Mouse (Mus musculus) liver, embryonic 15.5 days (tissue): ENCODE measurements at regions not wholly inside any gene's neighbourhood (a gene's known extent, or its start where the extent isn't known, plus 50 kb on each side); places are given as distances from the start of the nearest gene placed in this dataset.
A peak's percentile ranks its signal among the peaks of the same experiment; 100 is the strongest.

Experiments
- ATAC-seq: fragments of 200-750 bp; cut with Nextera tagmentation; 2 replicates; pipeline ENCODE4 v1.8.0; 2017; ENCODE audit warnings: moderate number of reproducible peaks, mild to moderate bottlenecking, moderate library complexity; ENCODE audit not compliant: insufficient read depth
- H3K27ac ChIP-seq: fragments of 300-500 bp; sonication (generic); replicated peaks from 2 replicates; pipeline ENCODE4 v1.5.1; 2015; ENCODE audit warnings: mild to moderate bottlenecking, inconsistent platforms
- H3K27me3 ChIP-seq: fragments of 300-500 bp; sonication (generic); 2 replicates; pipeline ENCODE4 v1.6.1; 2015; ENCODE audit warnings: mild to moderate bottlenecking, inconsistent platforms
- H3K36me3 ChIP-seq: fragments of 300-500 bp; sonication (generic); replicated peaks from 2 replicates; pipeline ENCODE4 v1.6.1; 2015; ENCODE audit warnings: moderate library complexity, mild to moderate bottlenecking, inconsistent platforms
- H3K4me1 ChIP-seq: fragments of 300-500 bp; sonication (generic); replicated peaks from 2 replicates; pipeline ENCODE4 v1.6.1; 2015; ENCODE audit warnings: inconsistent platforms
- H3K4me2 ChIP-seq: fragments of 300-500 bp; sonication (generic); 2 replicates; pipeline ENCODE4 v1.6.1; 2015; ENCODE audit warnings: moderate library complexity, mild to moderate bottlenecking, inconsistent platforms
- H3K4me3 ChIP-seq: fragments of 300-500 bp; sonication (generic); replicated peaks from 2 replicates; pipeline ENCODE4 v1.5.1; 2015; ENCODE audit warnings: mild to moderate bottlenecking, inconsistent platforms
- H3K9ac ChIP-seq: fragments of 300-500 bp; sonication (generic); 2 replicates; pipeline ENCODE4 v1.6.1; 2015; ENCODE audit warnings: moderate library complexity, mild to moderate bottlenecking, inconsistent platforms
- H3K9me3 ChIP-seq: fragments of 300-500 bp; sonication (generic); replicated peaks from 2 replicates; pipeline ENCODE4 v1.6.1; 2016; ENCODE audit warnings: inconsistent platforms
- WGBS: fragments of 180-500 bp; shearing (Covaris S2); methylation state at CpG from one replicate; pipeline ENCODE4 v1.1.7; 2015; ENCODE audit warnings: mixed read lengths; ENCODE audit not compliant: insufficient replicate concordance; 5-methylcytosine and 5-hydroxymethylcytosine counted together

- no peak overlapping the region for H3K4me2 ChIP-seq
- no peaks in the 10 kb centered on the region for H3K9me3 ChIP-seq
- H3K9ac ChIP-seq: no peak overlapping the region
- ATAC-seq: no peak
- H3K27ac ChIP-seq: no peak overlapping the region
- H3K27me3 ChIP-seq: no peaks in the 10 kb centered on the region
- 51% methylated on average over 5 of the region's 5 CpGs for WGBS
- H3K4me3 ChIP-seq: no peak overlapping the region
- no peaks in the 10 kb centered on the region for H3K36me3 ChIP-seq
- H3K4me1 ChIP-seq: no peaks in the 10 kb centered on the region
Measured at GRCm38 (mm10) chrX:11568262-11568661, 240.6 kb downstream of the H2al1j start.

- Histone ChIP-seq H3K9ac (no peak overlapping the region), H3K4me3 (no peak overlapping the region), H3K9me3 (no peaks in the 10 kb centered on the region), H3K4me2 (no peak overlapping the region), H3K36me3 (no peaks in the 10 kb centered on the region), H3K27me3 (no peaks in the 10 kb centered on the region), H3K27ac (no peak overlapping the region), H3K4me1 (no peaks in the 10 kb centered on the region)
- WGBS: 58% methylated on average over 3 of the region's 3 CpGs
- no peak for ATAC-seq
Measured at GRCm38 (mm10) chrX:11574354-11574753, 246.7 kb downstream of the H2al1j start.

GRCm38 (mm10) chrX:11575571-11575970 lies 247.9 kb downstream of the H2al1j start:
- H3K9me3 ChIP-seq: no peaks in the 10 kb centered on the region
- H3K36me3 ChIP-seq: no peaks in the 10 kb centered on the region
- H3K27me3 ChIP-seq: no peaks in the 10 kb centered on the region
- H3K4me1 ChIP-seq: no peaks in the 10 kb centered on the region
- WGBS: 51% methylated on average over 6 of the region's 6 CpGs
- H3K27ac ChIP-seq: no peak overlapping the region
- no peak for ATAC-seq
- no peak overlapping the region for H3K4me2 ChIP-seq
- H3K9ac ChIP-seq: no peak overlapping the region
- H3K4me3 ChIP-seq: no peak overlapping the region

- Histone ChIP-seq H3K4me3 (no peak overlapping the region), H3K4me2 (no peak overlapping the region), H3K9me3 (no peaks in the 10 kb centered on the region), H3K27me3 (no peaks in the 10 kb centered on the region), H3K9ac (no peak overlapping the region), H3K36me3 (no peaks in the 10 kb centered on the region), H3K27ac (no peak overlapping the region), H3K4me1 (no peaks in the 10 kb centered on the region)
- WGBS: 49% methylated on average over 8 of the region's 8 CpGs
- ATAC-seq: no peak
Measured at GRCm38 (mm10) chrX:11576287-11576686, 248.7 kb downstream of the H2al1j start.

- no peaks in the 10 kb centered on the region for H3K27me3 ChIP-seq
- H3K36me3 ChIP-seq: no peaks in the 10 kb centered on the region
- no peak overlapping the region for H3K4me2 ChIP-seq
- H3K9ac ChIP-seq: no peak overlapping the region
- no peak for ATAC-seq
- no peak overlapping the region for H3K4me3 ChIP-seq
- no peak overlapping the region for H3K27ac ChIP-seq
- WGBS: 61% methylated on average over 3 of the region's 3 CpGs
- no peaks in the 10 kb centered on the region for H3K9me3 ChIP-seq
- no peaks in the 10 kb centered on the region for H3K4me1 ChIP-seq
Measured at GRCm38 (mm10) chrX:11577294-11577693, 249.7 kb downstream of the H2al1j start.

- WGBS: 60% methylated on average over 5 of the region's 5 CpGs
- H3K4me3 ChIP-seq: no peak overlapping the region
- no peaks in the 10 kb centered on the region for H3K4me1 ChIP-seq
- no peak overlapping the region for H3K4me2 ChIP-seq
- ATAC-seq: no peak
- H3K9me3 ChIP-seq: no peaks in the 10 kb centered on the region
- H3K36me3 ChIP-seq: no peaks in the 10 kb centered on the region
- H3K27me3 ChIP-seq: no peaks in the 10 kb centered on the region
- no peak overlapping the region for H3K9ac ChIP-seq
- H3K27ac ChIP-seq: no peak overlapping the region
Measured at GRCm38 (mm10) chrX:11585353-11585752, 257.7 kb downstream of the H2al1j start.

- no peak for ATAC-seq
- WGBS: 36% methylated on average over 10 of the region's 10 CpGs
Measured at GRCm38 (mm10) chrX:11591391-11592187, 264.0 kb downstream of the H2al1j start.

GRCm38 (mm10) chrX:11594542-11594941 lies 266.9 kb downstream of the H2al1j start:
- Histone ChIP-seq H3K27ac (no peak overlapping the region), H3K27me3 (no peaks in the 10 kb centered on the region), H3K4me3 (no peak overlapping the region), H3K36me3 (no peaks in the 10 kb centered on the region), H3K4me2 (no peak overlapping the region), H3K4me1 (no peaks in the 10 kb centered on the region), H3K9ac (no peak overlapping the region), H3K9me3 (no peaks in the 10 kb centered on the region)
- 21% methylated on average over 3 of the region's 3 CpGs for WGBS
- ATAC-seq: no peak

More at GRCm38 (mm10) chrX:11591391-11592187, 264.0 kb downstream of the H2al1j start:
- no peaks in the 10 kb centered on the region for H3K4me1 ChIP-seq
- H3K36me3 ChIP-seq: no peaks in the 10 kb centered on the region
- no peaks in the 10 kb centered on the region for H3K27me3 ChIP-seq
- no peak overlapping the region for H3K4me2 ChIP-seq
- H3K27ac ChIP-seq: no peak overlapping the region
- no peak overlapping the region for H3K9ac ChIP-seq
- H3K9me3 ChIP-seq: no peaks in the 10 kb centered on the region
- H3K4me3 ChIP-seq: no peak overlapping the region

- H3K4me3 ChIP-seq: no peak overlapping the region
Measured at GRCm38 (mm10) chrX:11597548-11597947, 269.9 kb downstream of the H2al1j start.

GRCm38 (mm10) chrX:11614237-11614636 lies 286.6 kb downstream of the H2al1j start:
- no peak for ATAC-seq
- Histone ChIP-seq H3K4me1 (no peaks in the 10 kb centered on the region), H3K9ac (no peak overlapping the region), H3K27ac (no peak overlapping the region), H3K9me3 (no peaks in the 10 kb centered on the region), H3K4me3 (no peak overlapping the region), H3K4me2 (no peak overlapping the region), H3K36me3 (no peaks in the 10 kb centered on the region), H3K27me3 (no peaks in the 10 kb centered on the region)
- 33% methylated on average over 8 of the region's 8 CpGs for WGBS

More at GRCm38 (mm10) chrX:11597548-11597947, 269.9 kb downstream of the H2al1j start:
- WGBS: 62% methylated on average over 7 of the region's 7 CpGs
- no peaks in the 10 kb centered on the region for H3K9me3 ChIP-seq
- H3K27ac ChIP-seq: no peak overlapping the region
- no peaks in the 10 kb centered on the region for H3K36me3 ChIP-seq
- H3K4me1 ChIP-seq: no peaks in the 10 kb centered on the region
- H3K27me3 ChIP-seq: no peaks in the 10 kb centered on the region
- H3K9ac ChIP-seq: no peak overlapping the region
- no peak overlapping the region for H3K4me2 ChIP-seq
- no peak for ATAC-seq

- H3K27ac ChIP-seq: no peak overlapping the region
- WGBS: 54% methylated on average over 19 of the region's 19 CpGs
Measured at GRCm38 (mm10) chrX:11621045-11621763, 293.6 kb downstream of the H2al1j start.

More at GRCm38 (mm10) chrX:11621045-11621763, 293.6 kb downstream of the H2al1j start:
- no peaks in the 10 kb centered on the region for H3K27me3 ChIP-seq
- H3K4me2 ChIP-seq: peak overlapping the region; percentile 15; the same call in 1 of the 2 replicates
- H3K4me3 ChIP-seq: no peak overlapping the region
- no peaks in the 10 kb centered on the region for H3K4me1 ChIP-seq
- H3K9ac ChIP-seq: no peak overlapping the region
- H3K9me3 ChIP-seq: no peaks in the 10 kb centered on the region
- no peak for ATAC-seq
- no peaks in the 10 kb centered on the region for H3K36me3 ChIP-seq
